Mouse (Mus musculus): ENCODE data around the gene Zhx3.

Zhx3 gene

DNA sequence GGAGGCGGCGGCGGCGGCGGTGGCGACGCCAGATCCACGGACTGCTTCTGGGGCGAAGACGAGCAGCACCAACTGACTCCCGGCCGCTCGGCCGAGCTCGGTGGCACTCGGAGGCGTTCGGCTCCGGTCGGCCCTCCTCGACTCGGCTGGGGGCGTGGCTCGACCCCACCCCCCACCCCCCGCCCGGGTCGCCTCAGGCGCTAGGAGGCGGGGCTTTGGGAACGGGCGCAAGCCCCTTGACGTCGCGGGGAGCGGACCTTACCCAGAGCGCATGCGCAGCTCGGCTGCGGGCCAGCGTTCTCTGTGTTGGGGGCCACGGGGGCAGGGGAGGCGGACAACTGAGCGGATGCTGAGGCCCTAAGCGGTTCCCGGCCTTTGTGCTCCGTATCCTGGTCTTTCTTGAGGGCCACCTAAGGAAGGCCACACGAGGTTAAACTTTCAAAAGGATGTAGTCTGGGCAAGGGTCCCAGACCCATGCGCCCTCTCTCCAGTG, at the start of gene Zhx3:
TSS of gene Zhx3 (minus strand) at position 109 of the 493 bp plus-strand sequence.
- CTCF ChIA-PET: interaction anchor here (1.0 kb wide), 1 partner anchor 12 kb away, joined by 4 read pairs; no protein-coding TSS in a partner anchor

DNA sequence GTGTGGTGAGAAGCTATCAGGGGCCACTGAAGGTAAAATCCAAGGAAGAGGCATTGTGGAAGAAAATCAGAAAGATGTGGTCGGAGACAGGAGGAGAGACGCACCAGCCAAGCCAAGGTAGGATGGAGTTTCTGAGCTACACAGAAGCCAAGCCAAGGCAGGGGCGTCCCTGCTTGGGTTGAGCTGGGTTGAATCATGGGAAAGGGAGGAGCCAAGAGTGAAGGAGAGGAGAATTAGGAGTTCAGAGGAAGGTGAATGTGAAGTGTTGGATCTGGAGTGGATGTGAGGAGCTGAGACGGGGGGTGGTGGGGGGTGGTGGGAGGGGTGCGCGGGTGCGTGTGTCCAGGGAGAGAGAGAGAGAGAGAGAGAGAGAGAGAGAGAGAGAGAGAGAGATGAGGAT, 48.5 kb upstream of the Zhx3 start:
- CTCF ChIA-PET: no interaction called here

DNA sequence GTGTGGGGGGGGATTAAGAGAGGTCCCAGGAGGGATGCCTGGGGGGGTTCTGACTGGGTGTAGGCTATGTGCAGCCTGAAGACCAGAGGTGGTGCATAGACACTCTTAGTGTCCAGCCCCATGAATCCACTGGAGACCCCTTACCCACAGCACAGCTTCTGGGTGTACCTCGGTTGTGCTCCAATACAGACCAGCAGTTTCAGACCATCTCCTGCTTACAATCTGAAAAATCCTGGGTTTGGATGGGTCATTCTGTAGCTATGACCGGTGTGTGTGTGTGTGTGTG, 46.1 kb upstream of the Zhx3 start:
- CTCF ChIA-PET: no interaction called here

DNA sequence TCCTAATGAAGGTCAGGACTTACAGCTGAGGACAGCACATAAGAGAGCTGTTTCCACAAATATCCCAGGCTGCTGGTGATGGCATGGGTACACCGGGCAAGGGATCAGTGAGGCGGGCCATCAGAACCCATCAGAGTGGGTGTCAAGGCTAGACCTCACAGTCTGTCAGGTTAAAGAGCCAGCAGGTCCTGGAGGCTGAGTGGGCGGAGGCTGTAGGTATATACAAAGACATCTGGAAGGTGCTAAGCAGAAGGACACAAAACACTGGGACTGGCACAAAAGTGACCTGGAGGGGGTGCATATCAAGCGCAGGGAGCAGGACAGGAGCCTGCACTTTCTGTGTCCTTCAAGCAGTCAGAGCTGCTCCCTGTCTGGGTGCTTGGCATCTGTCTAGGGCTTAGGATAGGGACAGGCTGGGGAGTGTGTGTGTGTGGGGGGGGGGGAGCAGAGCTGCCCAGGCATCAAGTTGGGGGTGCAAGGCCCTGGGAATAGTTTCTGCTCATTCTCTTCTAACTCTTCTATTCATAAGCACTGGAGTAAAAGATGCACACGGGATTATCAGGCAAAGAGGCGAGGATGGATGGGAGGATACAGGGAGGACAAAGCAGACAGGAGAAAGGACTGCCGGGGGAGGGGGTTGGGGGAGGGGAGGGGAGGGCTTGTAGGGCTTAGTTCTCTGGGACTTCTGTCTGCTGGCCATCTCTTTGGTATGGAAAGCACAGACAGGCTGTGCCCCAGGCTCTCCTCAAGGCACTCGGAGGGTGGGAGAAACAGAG, 45.5 kb upstream of the Zhx3 start:
- CTCF ChIA-PET: no interaction called here

DNA sequence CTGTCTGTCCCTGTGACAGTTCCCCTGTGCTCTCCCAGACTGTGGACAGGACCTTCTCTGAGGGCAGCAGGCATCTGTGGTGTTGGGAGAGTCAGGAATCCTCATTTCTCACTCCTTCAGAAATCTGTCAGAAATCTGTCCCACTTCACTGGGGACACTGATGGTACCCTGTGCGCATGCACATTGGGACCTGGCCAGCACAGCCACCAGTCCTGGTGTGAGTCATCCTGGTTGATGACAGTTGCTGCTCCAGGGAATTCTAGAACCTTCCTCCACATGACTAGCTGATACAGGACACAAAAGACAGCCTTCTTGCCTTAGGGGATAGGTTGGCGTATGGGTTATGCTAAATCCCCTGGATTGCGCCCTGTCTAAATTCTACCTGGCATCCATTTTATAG, 44.5 kb upstream of the Zhx3 start:
- CTCF ChIA-PET: no interaction called here

DNA sequence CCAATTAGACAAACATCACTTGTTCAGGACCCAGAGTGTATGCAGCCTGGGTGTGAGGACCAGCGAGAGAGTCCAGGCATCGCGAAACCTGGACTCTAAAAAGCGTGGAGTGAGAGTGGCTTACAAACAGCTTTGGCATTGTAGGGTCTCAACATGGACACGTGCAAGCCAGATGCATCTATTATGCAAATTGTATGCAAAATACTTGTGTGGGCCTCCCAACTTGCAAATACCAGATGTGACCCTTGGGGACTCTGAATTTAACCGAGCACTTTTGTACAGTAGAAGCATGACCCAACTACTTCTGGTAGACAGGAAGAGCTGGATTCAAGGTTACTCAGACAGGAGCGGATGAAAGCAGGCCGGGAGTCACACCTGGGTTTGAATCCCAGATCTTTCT, 43.9 kb upstream of the Zhx3 start:
- CTCF ChIA-PET: no interaction called here

DNA sequence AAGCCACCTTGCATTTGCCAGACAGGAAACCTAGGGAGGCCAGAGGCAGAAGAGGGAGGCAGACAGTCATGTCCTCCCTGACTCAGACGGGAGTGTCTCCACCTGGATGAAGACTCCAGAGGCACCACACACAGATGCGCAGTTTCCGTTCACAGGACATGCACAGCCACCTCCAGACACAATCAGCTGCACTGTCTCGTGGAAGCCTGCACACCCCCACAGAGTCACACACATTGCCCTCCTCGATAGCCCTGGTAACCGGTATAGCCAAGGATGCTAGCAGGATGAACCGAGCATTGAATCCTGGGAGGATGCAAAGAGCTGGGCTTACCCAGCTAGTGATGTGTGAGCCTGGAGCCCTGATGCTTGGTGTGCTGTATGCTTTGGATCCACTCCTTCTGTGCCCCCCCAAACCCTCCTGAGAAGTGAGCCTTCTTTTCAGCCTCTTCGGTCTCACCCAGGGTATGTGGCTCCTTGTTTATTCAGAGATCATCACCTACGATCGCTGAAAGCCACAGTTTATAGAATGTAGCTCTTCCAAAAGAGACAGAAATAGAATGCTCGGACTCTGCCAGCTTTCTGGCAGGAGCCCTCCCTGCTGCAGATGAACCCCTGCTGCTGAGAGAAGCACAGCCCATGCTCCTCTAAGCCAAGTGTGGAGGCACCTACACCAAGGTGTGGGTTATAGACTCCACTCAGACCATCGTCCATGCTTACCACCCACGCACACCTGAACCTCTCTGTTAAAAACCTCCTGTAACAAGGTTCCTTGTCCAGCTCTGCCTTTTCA, 43.2 kb upstream of the Zhx3 start:
- CTCF ChIA-PET: no interaction called here

DNA sequence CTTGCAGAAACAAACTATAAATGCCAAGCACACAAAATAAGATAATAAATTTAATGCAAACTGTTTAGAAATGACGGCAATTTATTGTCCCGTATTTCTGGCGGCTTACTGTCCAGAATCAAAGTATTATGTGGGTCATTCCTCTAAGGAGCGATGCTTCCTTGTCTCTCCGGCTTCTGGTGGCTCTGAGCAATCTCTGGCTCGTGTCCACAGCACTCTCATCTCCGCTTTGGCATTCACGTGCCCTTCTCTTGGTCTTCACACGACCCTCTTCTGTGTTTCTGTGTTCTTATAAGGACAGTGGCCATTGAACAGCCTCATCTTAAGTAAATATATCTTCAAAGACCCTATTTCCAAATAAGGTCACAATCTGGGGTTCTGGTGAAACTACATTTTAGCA, 41.9 kb upstream of the Zhx3 start:
- CTCF ChIA-PET: no interaction called here

DNA sequence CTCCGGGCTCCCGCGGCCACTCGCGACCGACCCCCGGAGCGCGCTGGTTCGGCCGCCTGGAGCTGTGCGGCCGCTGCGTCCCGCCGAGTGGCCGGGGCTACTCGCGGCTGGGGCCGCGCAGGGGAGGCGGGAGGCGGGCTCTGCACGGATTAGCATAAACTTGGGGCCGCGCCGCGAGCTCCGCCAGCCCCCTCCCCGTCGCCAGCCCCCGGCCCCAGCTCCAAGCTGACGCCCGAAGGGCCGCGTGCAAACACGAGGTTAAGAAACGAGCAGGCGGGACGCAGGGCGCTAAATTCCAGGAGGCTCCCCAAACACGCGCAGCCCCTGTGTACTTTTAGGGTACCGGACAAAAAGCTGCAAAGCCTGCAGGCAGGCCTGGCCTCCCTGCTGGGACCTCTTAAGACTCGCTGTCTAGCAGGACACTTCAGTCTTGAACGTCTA, 39.5 kb upstream of the Zhx3 start, which contains the start of gene Emilin3:
TSS of gene Emilin3 (minus strand) at position 98 of the 441 bp plus-strand sequence.
- CTCF ChIA-PET: no interaction called here

DNA sequence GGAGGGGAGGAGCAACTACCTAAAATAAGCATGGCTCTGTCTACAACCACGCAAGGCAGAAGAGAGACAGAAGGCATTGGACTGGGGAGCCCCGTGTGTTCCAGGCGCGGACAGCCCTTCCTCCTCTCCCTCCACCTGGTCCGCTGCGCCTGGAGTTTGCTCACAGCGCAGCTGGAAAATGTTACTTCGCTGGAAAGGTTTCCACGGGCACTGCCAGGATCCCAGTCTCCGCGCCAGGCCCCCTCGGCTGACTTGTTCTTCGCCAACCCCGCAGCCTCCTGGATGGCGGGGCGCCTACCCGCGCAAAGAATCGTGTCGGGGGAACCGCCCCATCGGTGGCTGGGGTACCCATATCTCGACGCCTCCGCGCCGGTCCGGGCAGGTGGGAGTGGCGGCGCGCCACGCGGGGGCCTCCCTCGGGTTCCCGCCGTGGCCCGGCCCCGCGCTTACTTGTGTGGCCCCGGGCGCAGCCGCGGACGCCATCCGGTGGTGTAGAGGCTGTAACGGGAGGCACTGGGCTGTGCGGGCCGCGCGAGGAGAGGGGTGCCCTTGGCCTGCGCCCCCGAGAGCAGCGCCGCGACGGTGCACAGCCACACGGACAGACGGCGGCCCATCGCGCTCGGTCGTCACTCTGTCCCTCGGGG, 38.9 kb upstream of the Zhx3 start:
- CTCF ChIA-PET: no interaction called here

DNA sequence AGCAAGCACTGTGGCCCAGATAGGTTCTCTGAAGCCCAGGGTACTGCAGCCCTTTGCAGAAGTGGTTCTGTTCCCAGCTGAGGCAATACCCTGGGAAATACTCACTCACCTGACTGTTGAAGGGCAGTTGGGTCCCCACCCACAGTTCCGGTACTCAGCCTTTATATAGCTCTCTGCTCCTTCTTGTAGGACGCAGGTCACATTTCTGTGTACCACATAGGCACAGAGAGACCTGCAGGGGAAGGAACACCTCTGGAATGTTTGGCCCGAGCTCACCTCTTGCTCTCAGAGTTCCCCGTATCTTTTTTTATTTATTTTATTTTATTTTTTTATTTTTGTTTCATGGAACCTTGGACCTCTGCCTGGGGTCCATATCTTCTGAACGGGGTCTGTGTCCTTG, 37.8 kb upstream of the Zhx3 start:
- CTCF ChIA-PET: no interaction called here

DNA sequence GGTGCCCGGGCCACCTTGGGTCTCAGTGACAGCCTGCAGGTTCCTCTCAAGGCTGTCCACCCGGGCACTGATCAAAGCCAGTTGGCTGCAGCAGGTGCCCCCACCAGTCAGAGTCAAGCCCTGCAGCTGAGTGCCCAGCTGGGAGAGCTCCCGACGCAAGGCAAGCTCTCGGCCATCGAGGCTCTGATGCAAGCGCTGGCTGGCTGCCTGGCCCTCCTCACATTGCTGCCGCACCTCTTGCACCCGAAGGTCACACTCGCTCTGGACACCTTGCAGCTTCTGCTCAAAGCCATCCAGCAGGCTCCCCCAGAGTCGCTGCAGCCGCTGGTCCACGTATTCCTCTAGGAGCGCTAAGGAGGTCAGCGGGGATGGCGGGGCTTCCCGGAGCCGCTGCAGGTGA, 35.8 kb upstream of the Zhx3 start:
- CTCF ChIA-PET: no interaction called here

DNA sequence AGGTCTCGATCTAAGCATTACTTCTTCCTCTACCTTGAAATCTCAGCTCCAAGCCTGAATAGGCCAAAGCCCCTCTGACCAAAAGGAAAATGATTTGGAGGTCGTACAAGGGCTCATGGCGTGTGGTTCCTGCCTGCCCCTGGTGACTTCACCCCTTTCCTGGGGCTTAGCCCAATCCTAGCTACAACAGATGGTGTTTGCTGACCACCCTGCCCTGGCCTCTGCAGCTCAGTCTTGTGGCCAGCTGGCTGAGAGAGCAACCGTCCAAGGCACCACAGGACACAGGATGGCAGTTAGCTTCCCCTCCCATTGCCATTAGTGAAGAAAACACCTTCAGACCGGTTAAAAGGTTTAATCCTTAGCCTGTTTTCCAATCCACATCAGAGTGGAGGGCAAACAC, 33.3 kb upstream of the Zhx3 start:
- CTCF ChIA-PET: no interaction called here

DNA sequence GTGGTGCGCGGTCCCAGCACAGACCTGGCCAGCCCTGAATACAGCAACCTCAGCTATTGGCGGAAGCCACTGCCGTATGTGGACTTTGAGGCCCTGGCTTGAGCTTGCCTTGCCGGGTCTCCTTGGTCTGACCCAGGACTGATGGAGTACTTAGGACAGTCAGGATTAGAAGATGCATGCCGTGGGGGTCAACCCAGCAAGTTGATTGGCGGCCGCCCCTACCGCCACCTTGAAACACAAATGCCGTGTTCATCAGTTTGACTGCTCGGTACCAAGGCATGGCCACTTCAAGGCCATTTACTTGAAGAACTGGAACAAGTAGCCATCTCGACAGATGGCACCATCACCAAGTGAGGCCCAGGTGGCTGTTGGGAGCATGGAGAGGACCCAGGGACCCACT, 32.5 kb upstream of the Zhx3 start:
- CTCF ChIA-PET: no interaction called here

DNA sequence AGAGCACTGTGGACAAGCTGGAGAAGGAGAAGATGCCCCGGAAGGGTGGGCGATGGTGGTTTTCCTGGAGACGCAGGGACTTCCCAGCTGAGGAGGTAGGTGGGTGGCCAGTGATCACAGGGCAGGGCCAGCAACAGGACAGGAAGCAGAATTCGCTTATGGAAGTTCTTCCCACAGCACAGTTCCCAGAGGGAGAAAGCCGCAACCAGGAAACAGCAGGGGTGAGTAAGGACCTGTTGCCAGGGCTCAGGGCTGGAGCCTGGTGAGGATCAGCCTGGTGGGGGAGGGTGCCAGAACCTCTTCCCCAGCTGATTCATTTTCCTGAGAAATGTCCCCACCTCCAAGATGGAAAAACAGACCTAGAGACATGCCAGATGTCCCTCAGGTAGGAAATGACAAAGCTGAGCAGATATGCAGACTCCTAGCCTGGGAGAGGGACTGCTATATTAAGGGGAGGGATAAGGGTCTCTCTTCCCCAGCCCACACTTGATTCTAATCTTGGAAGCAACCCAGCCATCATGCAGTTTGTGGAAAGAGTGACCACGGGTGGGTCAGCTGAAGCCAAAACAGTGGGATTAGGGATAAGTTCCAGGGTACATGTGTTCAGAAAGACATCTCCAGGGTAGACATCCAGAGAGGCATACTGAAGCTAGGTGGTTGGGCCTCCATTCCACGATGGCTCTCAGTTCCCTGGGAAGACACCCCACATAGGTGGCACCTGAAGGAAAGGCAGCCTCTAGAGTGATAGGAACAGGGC, 29.0 kb upstream of the Zhx3 start:
- CTCF ChIA-PET: no interaction called here

DNA sequence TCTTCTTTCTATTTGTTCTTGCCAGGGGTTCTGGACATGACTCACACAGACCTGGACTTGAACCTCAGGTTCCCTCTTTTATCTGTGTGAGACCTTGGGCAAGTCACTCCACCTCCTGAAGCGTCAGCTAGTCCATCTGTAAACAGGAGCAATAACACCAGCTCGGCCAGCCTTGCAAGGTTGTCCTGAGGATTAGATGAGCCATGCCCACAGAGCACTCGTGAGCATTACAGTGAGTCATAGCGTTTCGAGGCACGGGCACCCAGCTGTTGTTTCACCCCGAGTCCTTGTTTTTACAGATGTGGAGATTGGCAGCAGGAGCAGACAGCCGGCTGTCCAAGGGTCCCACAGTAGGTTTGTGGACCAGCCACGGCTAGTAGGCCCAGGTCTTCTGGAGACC, 18.9 kb upstream of the Zhx3 start:
- CTCF ChIA-PET: no interaction called here

DNA sequence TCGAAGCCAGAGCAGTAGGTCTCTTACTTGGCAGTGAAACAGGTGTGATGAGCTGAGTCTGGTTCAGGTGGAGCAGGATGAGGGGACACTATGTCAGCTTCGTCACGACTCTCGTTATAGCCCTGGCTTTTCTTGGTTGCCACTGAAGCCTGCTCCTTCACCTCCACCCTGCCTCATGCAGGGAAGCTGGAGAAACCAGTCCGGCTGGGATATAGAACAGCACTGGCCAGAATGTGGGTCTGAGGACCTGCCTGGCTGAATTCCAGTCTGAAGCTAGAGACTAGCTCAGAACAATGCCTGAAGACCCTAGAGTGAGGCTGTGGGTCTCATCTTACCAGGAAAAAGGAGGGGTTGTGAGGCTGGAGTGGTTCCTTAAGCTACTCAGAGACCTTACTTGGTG, 18.2 kb upstream of the Zhx3 start:
- CTCF ChIA-PET: interaction anchor here (0.5 kb wide), 1 partner anchor 9 kb away, joined by 6 read pairs; no protein-coding TSS in a partner anchor

DNA sequence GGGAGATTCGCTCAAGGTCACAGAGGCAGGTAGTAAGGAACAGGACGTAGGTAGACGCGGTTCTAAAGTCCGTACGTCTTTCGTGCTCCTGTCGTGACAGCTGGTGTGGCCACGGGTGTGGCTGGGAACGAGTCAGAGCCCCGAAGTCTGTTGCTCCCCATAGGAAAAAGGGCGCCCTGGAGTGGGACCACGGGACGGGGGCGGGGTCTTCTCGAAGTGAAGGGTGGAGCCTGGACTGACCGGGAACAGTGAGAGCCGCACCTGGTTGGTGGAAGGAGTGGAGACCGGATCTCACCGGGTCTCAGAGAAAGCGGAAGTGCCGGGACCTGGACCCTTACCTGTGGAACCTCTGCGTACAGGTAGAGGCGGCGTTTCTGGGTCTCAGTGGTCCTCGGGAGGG, 15.1 kb upstream of the Zhx3 start:
- CTCF ChIA-PET: interaction anchor here (0.6 kb wide), 1 partner anchor 191 kb away, joined by 11 read pairs; no protein-coding TSS in a partner anchor

DNA sequence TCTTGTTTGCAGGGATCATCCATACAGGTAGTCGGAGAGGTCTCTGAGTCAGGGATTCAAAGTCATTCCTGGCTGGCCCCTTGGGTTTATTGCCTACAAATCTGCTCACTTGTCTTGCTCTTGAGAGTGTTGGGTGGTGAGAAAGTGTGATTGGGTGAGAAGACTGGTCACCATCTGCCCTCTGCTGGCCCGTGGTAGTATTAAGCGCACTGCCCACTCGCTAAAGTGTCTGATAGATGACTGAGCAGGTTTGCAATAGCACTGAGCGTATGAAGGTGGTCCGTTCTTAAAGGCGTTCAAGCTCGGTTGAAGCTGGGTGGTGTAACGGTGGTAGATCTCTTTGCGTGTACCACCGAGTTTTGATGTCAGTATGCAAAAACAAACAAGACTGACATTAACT, 14.5 kb upstream of the Zhx3 start:
- CTCF ChIA-PET: interaction anchor here (0.5 kb wide), 1 partner anchor 83 kb away, joined by 3 read pairs; no protein-coding TSS in a partner anchor

DNA sequence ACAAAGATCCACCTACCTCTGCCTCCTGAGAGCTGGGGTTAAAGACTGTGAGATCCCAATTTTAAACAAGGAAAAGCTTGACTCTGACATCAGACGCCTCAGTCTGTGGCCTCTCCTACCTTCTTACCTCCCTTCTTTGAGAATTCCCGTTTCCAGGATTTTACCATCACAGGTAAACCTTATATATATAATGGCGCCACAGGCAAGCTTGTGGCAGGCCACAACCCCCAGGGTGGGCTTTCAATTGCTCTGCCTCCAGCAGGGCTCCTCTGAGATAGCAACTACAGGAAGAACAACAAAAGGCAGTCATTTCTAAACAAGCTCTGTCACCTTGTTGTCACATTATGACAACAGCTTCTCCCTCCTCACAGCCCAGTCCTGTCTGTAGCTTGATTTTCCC, 13.4 kb upstream of the Zhx3 start:
- CTCF ChIA-PET: interaction anchor here (0.7 kb wide), 2 partner anchors 157 to 240 kb away, joined by 3 read pairs; partner anchors contain the start of gene Top1

DNA sequence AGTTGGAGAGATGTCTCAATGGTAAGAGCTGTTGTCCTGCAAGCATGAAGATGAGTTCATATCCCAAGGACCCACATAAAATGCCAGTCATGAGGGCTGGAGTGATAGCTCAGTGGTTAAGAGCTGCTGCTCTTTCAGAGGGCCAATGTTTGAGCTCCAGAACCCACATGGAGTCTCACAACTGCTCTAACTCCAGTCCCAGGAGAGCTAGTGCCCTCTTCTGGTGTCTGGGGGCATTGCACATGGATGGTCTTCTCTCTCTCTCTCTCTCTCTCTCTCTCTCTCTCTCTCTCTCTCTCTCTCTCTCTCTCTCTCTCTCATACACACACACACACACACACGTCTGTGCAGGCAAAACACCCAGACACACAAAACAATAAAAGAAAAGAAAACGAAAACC, 12.0 kb upstream of the Zhx3 start:
- CTCF ChIA-PET: interaction anchor here (0.5 to 1.2 kb wide), 3 partner anchors 8 to 290 kb away, joined by 3 to 5 read pairs (median 4); no protein-coding TSS in a partner anchor

DNA sequence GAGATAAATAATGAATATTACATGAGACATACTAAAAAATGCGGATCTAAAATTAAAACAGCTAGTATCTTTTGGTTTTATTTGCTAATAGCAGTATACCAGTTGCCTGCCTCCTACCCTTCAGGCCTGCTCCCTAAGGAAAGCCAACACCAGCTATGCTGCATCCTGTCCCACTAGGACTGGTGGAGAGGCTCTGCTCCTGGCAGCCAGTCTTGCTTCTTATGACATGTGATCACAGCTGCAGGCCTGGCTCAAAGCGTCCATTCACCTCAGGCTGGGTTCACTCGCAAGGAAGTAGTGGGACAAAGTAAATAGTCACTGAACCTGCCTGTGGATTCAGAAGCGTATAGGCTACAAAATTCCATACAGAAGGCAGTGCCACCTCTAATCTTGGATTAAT, 11.1 kb upstream of the Zhx3 start:
- CTCF ChIA-PET: no interaction called here

Measured in spleen, embryonic (tissue).